Mouse (Mus musculus) limb, embryonic 15.5 days (tissue): ENCODE data around the gene Gpatch4. TPM values are rescaled to one million over a fixed set of nuclear protein-coding genes. Genes with fewer than 3 reads are reported as not detected.

Experiments used
- polyA plus RNA-seq: library from polyadenylated mRNA; unstranded; fragments of >200 nt; fragmentation: Nextera tagmentation; extraction: Ambion mirVana; gene quantifications from 2 replicates; pipeline ENCODE4 v1.2.1, GENCODE M21; 2015

Gpatch4 gene
- polyA plus RNA-seq, 1 experiment from 2014 or later = 29.4 TPM

Other genes starting within 250 kb of the Gpatch4 start
- 0.48 and 0.76 TPM in 2 replicates for gene Ntrk1, start 247.9 kb upstream of the Gpatch4 start, polyA plus RNA-seq
- gene Insrr, start 246.2 kb upstream of the Gpatch4 start, polyA plus RNA-seq = 0.19 and 0.36 TPM in 2 replicates
- gene Pear1, start 218.8 kb upstream of the Gpatch4 start, polyA plus RNA-seq = 24.6 and 25.7 TPM in 2 replicates
- gene Sh2d2a, start 196.4 kb upstream of the Gpatch4 start, polyA plus RNA-seq = 0.05 TPM in 1 of 2 replicates, not detected in the other
- gene Prcc, start 157.5 kb upstream of the Gpatch4 start, polyA plus RNA-seq = 13.1 and 15.0 TPM in 2 replicates
- gene Hdgf, start 136.8 kb upstream of the Gpatch4 start, polyA plus RNA-seq = 223 and 241 TPM in 2 replicates
- gene Mrpl24, start 123.6 kb upstream of the Gpatch4 start, polyA plus RNA-seq = 62.9 and 64.3 TPM in 2 replicates
- 48.5 and 56.0 TPM in 2 replicates for gene Isg20l2, start 112.8 kb upstream of the Gpatch4 start, polyA plus RNA-seq
- 18.4 and 18.5 TPM in 2 replicates for gene Rrnad1, start 112.4 kb upstream of the Gpatch4 start, polyA plus RNA-seq
- gene Crabp2, start 94.4 kb upstream of the Gpatch4 start, polyA plus RNA-seq = 249 and 274 TPM in 2 replicates
- 26.6 and 37.2 TPM in 2 replicates for gene Nes, start 72.0 kb upstream of the Gpatch4 start, polyA plus RNA-seq
- 0.72 and 1.1 TPM in 2 replicates for gene Bcan, start 42.9 kb upstream of the Gpatch4 start, polyA plus RNA-seq
- gene Hapln2, start 15.5 kb upstream of the Gpatch4 start, polyA plus RNA-seq = not detected in 2 replicates
- 184 and 193 TPM in 2 replicates for gene Naxe, start 15.4 kb downstream of the Gpatch4 start, polyA plus RNA-seq
- not detected in 2 replicates for gene Ttc24, start 35.2 kb downstream of the Gpatch4 start, polyA plus RNA-seq
- 17.6 and 17.8 TPM in 2 replicates for gene Iqgap3, start 38.9 kb downstream of the Gpatch4 start, polyA plus RNA-seq
- 23.3 and 29.8 TPM in 2 replicates for gene Mef2d, start 99.3 kb downstream of the Gpatch4 start, polyA plus RNA-seq
- gene Rhbg, start 211.6 kb downstream of the Gpatch4 start, polyA plus RNA-seq = 24.1 and 25.6 TPM in 2 replicates
- 2.0 and 4.1 TPM in 2 replicates for gene Gm38392, start 244.1 kb downstream of the Gpatch4 start, polyA plus RNA-seq